12 mouse cellular contexts compared by ENCODE assay signal in the genomic region with DNA sequence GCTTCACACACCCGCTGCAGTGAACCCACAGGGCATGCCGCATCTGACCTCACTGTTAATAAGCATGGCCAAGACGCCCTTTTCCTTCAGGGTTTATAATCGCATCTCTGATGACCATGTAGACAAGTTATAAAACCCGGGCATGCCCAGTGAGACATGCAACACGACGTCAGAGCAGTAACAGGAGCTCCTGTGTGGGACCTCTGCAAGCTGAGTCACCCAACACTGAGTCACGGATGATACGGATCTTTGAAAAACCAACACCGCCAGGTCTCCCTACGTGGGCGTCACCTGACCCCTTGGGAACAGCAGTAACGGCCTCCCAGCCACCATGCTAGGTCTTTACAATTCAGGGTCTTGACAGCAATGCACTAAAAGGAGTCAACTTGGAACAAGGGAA.
A peak's percentile ranks its signal among the peaks of the same experiment; 100 is the strongest.
DNase-seq lines count a peak whose midpoint lies in the region; ATAC-seq and TF ChIP-seq lines count a peak whose summit lies in the region.
"Had no signal": no experiment of that assay in that cellular context is flagged by ENCODE, and none has a peak within 500 bp of the region (broad histone marks: within the 10 kb centered on the region; RNA-seq: fewer than 3 reads in every experiment).

No protein-coding gene starts in this region.

- DNase-seq in hindbrain, embryonic 10.5 days (ENCODE audit: low spot score), result no peak
- no peak for DNase-seq in hindbrain, embryonic 11.5 days (ENCODE audit: low spot score)
- DNase-seq in 3134 (ENCODE audit: extremely low read depth, insufficient read length, low spot score), result peak; percentile 74
- no peak for DNase-seq in MEL (ENCODE audit: low read depth, low spot score)
- no peak for DNase-seq in midbrain, postnatal 0 days (ENCODE audit: low spot score)
- DNase-seq in testis, postnatal 14 days (ENCODE audit: low spot score), result no peak
- no peak for DNase-seq in heart, postnatal 4 days
- DNase-seq: layer of hippocampus, adult 9-11 months; liver had no signal

- no peak for TF ChIP-seq EP300 in MEL (IDR thresholded peaks at IDR 0.05; ENCODE audit: low read depth in 1 of 2, low read length in 2 of 2)

- H3K4me2 ChIP-seq in hindbrain, embryonic 11.5 days (replicated peaks; ENCODE audit: low read depth, low read length), result no peak overlapping the region
- H3K4me2 ChIP-seq in midbrain, postnatal 0 days (ENCODE audit: low read depth, low read length, poor library complexity, severe bottlenecking), result no peak overlapping the region
- H3K4me2 ChIP-seq: kidney, embryonic 15.5 days; midbrain, embryonic 12.5 days had no signal

- no peak for ATAC-seq in hindbrain, embryonic 11.5 days (ENCODE audit: low FRiP score)
- ATAC-seq in midbrain, postnatal 0 days (ENCODE audit: low FRiP score), result no peak

- no peaks in the 10 kb centered on the region for H3K79me2 ChIP-seq in MEL (ENCODE audit: control insufficient read depth, insufficient read depth, low read length, poor library complexity)

- 92% methylated on average over 13 of the region's 13 CpGs for WGBS in hindbrain, embryonic 10.5 days
- 88% methylated on average over 13 of the region's 13 CpGs for WGBS in hindbrain, embryonic 11.5 days
- 87% methylated on average over 13 of the region's 13 CpGs for WGBS in midbrain, postnatal 0 days

- TF ChIP-seq RAD21 in MEL (IDR thresholded peaks at IDR 0.05; ENCODE audit: low read depth, low read length), result no peak

- H3K4me1 ChIP-seq in hindbrain, embryonic 10.5 days (replicated peaks), result peaks cover 15% of the 10 kb centered on the region; the same call in 1 of the 2 replicates
- H3K4me1 ChIP-seq in hindbrain, embryonic 11.5 days (replicated peaks; ENCODE audit: control insufficient read depth, insufficient read depth, low read length), result no peaks in the 10 kb centered on the region
- H3K4me1 ChIP-seq in MEL (ENCODE audit: control insufficient read depth in 1 of 2, insufficient read depth in 2 of 2, low read length in 2 of 2), result peaks cover 0 to 6% of the 10 kb centered on the region in 2 experiments; a peak in 1 of 4 replicates
- H3K4me1 ChIP-seq in midbrain, postnatal 0 days (ENCODE audit: insufficient read depth, low read length), result no peaks in the 10 kb centered on the region
- H3K4me1 ChIP-seq: kidney, embryonic 15.5 days had no signal

- H3K9me3 ChIP-seq in hindbrain, embryonic 10.5 days, result no peaks in the 10 kb centered on the region
- no peaks in the 10 kb centered on the region for H3K9me3 ChIP-seq in hindbrain, embryonic 11.5 days (ENCODE audit: control insufficient read depth, low read length)
- H3K9me3 ChIP-seq in MEL (replicated peaks; ENCODE audit: insufficient read depth, low read length), result no peaks in the 10 kb centered on the region
- H3K9me3 ChIP-seq in midbrain, postnatal 0 days (ENCODE audit: low read length), result no peaks in the 10 kb centered on the region
- H3K9me3 ChIP-seq: kidney, embryonic 15.5 days; midbrain, embryonic 12.5 days had no signal

- no peaks in the 10 kb centered on the region for H3K27me3 ChIP-seq in hindbrain, embryonic 10.5 days (ENCODE audit: insufficient read depth, poor library complexity, severe bottlenecking)
- H3K27me3 ChIP-seq in hindbrain, embryonic 11.5 days (ENCODE audit: control insufficient read depth, insufficient read depth, low read length), result no peaks in the 10 kb centered on the region
- no peaks in the 10 kb centered on the region for H3K27me3 ChIP-seq in MEL (ENCODE audit: control insufficient read depth in 1 of 2, insufficient read depth in 2 of 2, low read length in 2 of 2)
- no peaks in the 10 kb centered on the region for H3K27me3 ChIP-seq in midbrain, postnatal 0 days (ENCODE audit: insufficient read depth, low read length)
- H3K27me3 ChIP-seq: kidney, embryonic 15.5 days; midbrain, embryonic 12.5 days had no signal

- no peak overlapping the region for H3K4me3 ChIP-seq in hindbrain, embryonic 10.5 days
- H3K4me3 ChIP-seq in hindbrain, embryonic 11.5 days (ENCODE audit: low read depth, low read length), result no peak overlapping the region
- H3K4me3 ChIP-seq in MEL (ENCODE audit: control insufficient read depth in 1 of 2, insufficient read depth in 1 of 2, low read depth in 2 of 2, low read length in 2 of 2), result no peak overlapping the region
- H3K4me3 ChIP-seq in midbrain, postnatal 0 days (ENCODE audit: low read depth, low read length), result no peak overlapping the region
- H3K4me3 ChIP-seq: erythroblast, embryonic 14.5 days; kidney, embryonic 15.5 days; midbrain, embryonic 12.5 days had no signal

- H3K27ac ChIP-seq in hindbrain, embryonic 10.5 days, result 0 out of 2 replicates have a peak overlapping the region, but pooled peaks have one; percentile 12
- H3K27ac ChIP-seq in hindbrain, embryonic 11.5 days (ENCODE audit: low read depth, low read length), result no peak overlapping the region
- H3K27ac ChIP-seq in MEL (ENCODE audit: control insufficient read depth, low read depth, low read length), result no peak overlapping the region
- 0 out of 2 replicates have a peak overlapping the region, but pooled peaks have one; percentile 18 for H3K27ac ChIP-seq in midbrain, postnatal 0 days (ENCODE audit: low read depth, low read length)
- H3K27ac ChIP-seq: kidney, embryonic 15.5 days had no signal

- no peak overlapping the region for H3K9ac ChIP-seq in hindbrain, embryonic 11.5 days (ENCODE audit: low read depth, low read length)
- no peak overlapping the region for H3K9ac ChIP-seq in MEL (ENCODE audit: control insufficient read depth, low read depth, low read length, poor library complexity, severe bottlenecking)
- H3K9ac ChIP-seq in midbrain, postnatal 0 days (replicated peaks; ENCODE audit: low read length, poor library complexity, severe bottlenecking), result no peak overlapping the region
- H3K9ac ChIP-seq: kidney, embryonic 15.5 days; midbrain, embryonic 12.5 days had no signal

- no peak for TF ChIP-seq POLR2A in MEL (IDR thresholded peaks at IDR 0.05; ENCODE audit: control insufficient read depth in 1 of 2, insufficient read depth in 1 of 2, low read depth in 1 of 2, low read length in 2 of 2, poor library complexity in 1 of 2)

- peaks cover 9% of the 10 kb centered on the region for H3K36me3 ChIP-seq in hindbrain, embryonic 10.5 days
- no peaks in the 10 kb centered on the region for H3K36me3 ChIP-seq in hindbrain, embryonic 11.5 days (ENCODE audit: control insufficient read depth, insufficient read depth, low read length)
- H3K36me3 ChIP-seq in MEL (ENCODE audit: control insufficient read depth in 1 of 2, insufficient read depth in 2 of 2, low read length in 2 of 2), result no peaks in the 10 kb centered on the region; a peak in 1 of 4 replicates
- no peaks in the 10 kb centered on the region for H3K36me3 ChIP-seq in midbrain, postnatal 0 days (ENCODE audit: insufficient read depth, low read length)
- H3K36me3 ChIP-seq: kidney, embryonic 15.5 days; midbrain, embryonic 12.5 days had no signal

- no peak for TF ChIP-seq CTCF in MEL (IDR thresholded peaks at IDR 0.05 in 2 of 3, conservative IDR thresholded peaks at IDR 0.05 in 1 of 3; ENCODE audit: control insufficient read depth in 1 of 3, insufficient read depth in 1 of 3, low read depth in 2 of 3, low read length in 3 of 3, poor library complexity in 1 of 3, severe bottlenecking in 1 of 3)
- no peak for TF ChIP-seq CTCF in midbrain, postnatal 0 days (IDR thresholded peaks at IDR 0.05)

TF ChIP-seq in MEL, 35 proteins besides CTCF, POLR2A, EP300 and RAD21:
- TF ChIP-seq NELFE (IDR thresholded peaks at IDR 0.05; ENCODE audit: low read depth, low read length), result no peak
- no peak for TF ChIP-seq POLR2AphosphoS2 (IDR thresholded peaks at IDR 0.05; ENCODE audit: low read length)
- TF ChIP-seq ETS1 (IDR thresholded peaks at IDR 0.05; ENCODE audit: low read depth, low read length), result no peak
- no peak for TF ChIP-seq TBP (IDR thresholded peaks at IDR 0.05; ENCODE audit: low read depth, low read length)
- TF ChIP-seq KAT2A (conservative IDR thresholded peaks at IDR 0.05; ENCODE audit: low read depth, low read length), result no peak
- TF ChIP-seq MAFK (IDR thresholded peaks at IDR 0.05; ENCODE audit: borderline replicate concordance, low read depth, low read length), result no peak
- no peak for TF ChIP-seq SIN3A (IDR thresholded peaks at IDR 0.05; ENCODE audit: low read length)
- TF ChIP-seq USF1 (IDR thresholded peaks at IDR 0.05; ENCODE audit: low read depth, low read length), result peak; percentile 34; the same call in 1 of the 2 replicates
- TF ChIP-seq NRF1 (IDR thresholded peaks at IDR 0.05; ENCODE audit: insufficient read depth, low read depth, low read length, poor library complexity, severe bottlenecking), result peak; percentile 40; the same call in 1 of the 2 replicates

Comparison
In these comparisons a context has a peak if more than half of its experiments do, and no peak if none do; other contexts are left out.
1. H3K27ac ChIP-seq: peak in hindbrain, embryonic 10.5 days (single experiment) and midbrain, postnatal 0 days (single experiment); none in hindbrain, embryonic 11.5 days (single experiment) and MEL (single experiment).